Mouse (Mus musculus) lung, postnatal 0 days (tissue): ENCODE results near the gene Gm20696.

ENCODE experiments used
- CTCF ChIP-seq: IDR thresholded peaks from 2 replicates; pipeline ENCODE4 v1.5.1; 2016; ENCODE audit warnings: antibody characterized with exemption, mild to moderate bottlenecking
- EP300 ChIP-seq: IDR thresholded peaks from 2 replicates; pipeline ENCODE4 v1.6.1; 2016; ENCODE audit warnings: antibody characterized with exemption, mild to moderate bottlenecking, control low read depth

GRCm38 (mm10) chr6:99700484-99700883, 33.9 kb upstream of the Gm20696 start:
- no peak for TF ChIP-seq CTCF
- TF ChIP-seq EP300: no peak
